Mouse (Mus musculus) cerebellum, adult 2 months (tissue): Measurements from ENCODE around the gene Lin7c.

Source experiments
- CTCF ChIP-seq: fragments of 200-500 bp; IDR thresholded peaks from 2 replicates; pipeline ENCODE4 v1.5.1; 2011; ENCODE audit warnings: low read depth, mild to moderate bottlenecking, control low read depth, low read length, moderate library complexity, borderline replicate concordance; ENCODE audit not compliant: insufficient read depth
- POLR2A ChIP-seq: fragments of 200-500 bp; IDR thresholded peaks from 2 replicates; pipeline ENCODE4 v1.6.1; 2011; ENCODE audit warnings: low read length, control low read depth, borderline replicate concordance; ENCODE audit not compliant: insufficient read depth

- TF ChIP-seq CTCF (no peak), POLR2A (no peak)
Measured at GRCm38 (mm10) chr2:109884106-109884505, 6.5 kb upstream of the Lin7c start.
